In genomic region chr13:29944493-29944892, GRCm38 (mm10) we compare ENCODE assay signal across 19 mouse cellular contexts. TPM values are rescaled to one million over a fixed set of nuclear protein-coding genes. Genes with fewer than 3 reads are reported as not detected.
DNase-seq lines count a peak whose midpoint lies in the region; ATAC-seq and TF ChIP-seq lines count a peak whose summit lies in the region.
"Had no signal": no experiment of that assay in that cellular context is flagged by ENCODE, and none has a peak within 500 bp of the region (broad histone marks: within the 10 kb centered on the region; RNA-seq: fewer than 3 reads in every experiment).

No protein-coding gene starts in this region.

- peak; percentile 19 for DNase-seq in hindbrain, postnatal 0 days (ENCODE audit: low spot score)
- peak; percentile 36 to 46 for DNase-seq in kidney, postnatal 25 days
- DNase-seq in heart, adult 18-20 months, result no peak
- no peak for DNase-seq in left cerebral cortex, postnatal 14 days (ENCODE audit: low spot score in 2 of 2)
- DNase-seq: adrenal gland, adult 2 months; B cell, adult 2 months; cerebellum, adult 11-12 months; gastrocnemius, adult 2 months; heart, postnatal 10 days; layer of hippocampus, postnatal 36 days; right cerebral cortex, adult 18-20 months; thymus, postnatal 25 days had no signal

- H3K27ac ChIP-seq in hindbrain, postnatal 0 days, result no peak overlapping the region
- no peak overlapping the region for H3K27ac ChIP-seq in hindbrain, embryonic 12.5 days
- no peak overlapping the region for H3K27ac ChIP-seq in neural tube, embryonic 13.5 days (replicated peaks)
- no peak overlapping the region for H3K27ac ChIP-seq in neural tube, embryonic 15.5 days (replicated peaks)
- H3K27ac ChIP-seq: hindbrain, embryonic 15.5 days; lung, embryonic 15.5 days; stomach, postnatal 0 days had no signal

- no peak overlapping the region for H3K4me3 ChIP-seq in hindbrain, postnatal 0 days (ENCODE audit: low read length)
- H3K4me3 ChIP-seq in hindbrain, embryonic 12.5 days, result no peak overlapping the region
- H3K4me3 ChIP-seq in neural tube, embryonic 13.5 days, result no peak overlapping the region
- H3K4me3 ChIP-seq in neural tube, embryonic 15.5 days (replicated peaks), result no peak overlapping the region
- H3K4me3 ChIP-seq: gastrocnemius, adult 2 months; hindbrain, embryonic 15.5 days; lung, embryonic 15.5 days; megakaryocyte, embryonic 14.5 days had no signal

- 0 out of 2 replicates have a peak, but pooled peaks have one; percentile 48 for ATAC-seq in hindbrain, postnatal 0 days
- no peak for ATAC-seq in hindbrain, embryonic 12.5 days (ENCODE audit: low FRiP score)
- ATAC-seq in neural tube, embryonic 13.5 days (ENCODE audit: low read depth), result 0 out of 2 replicates have a peak, but pooled peaks have one; percentile 27
- no peak for ATAC-seq in neural tube, embryonic 15.5 days (ENCODE audit: low FRiP score)

- intact Hi-C loops in left cerebral cortex, postnatal 14 days (cut with DNase I), result no loop called here

- no peak overlapping the region for H3K9ac ChIP-seq in hindbrain, postnatal 0 days (replicated peaks; ENCODE audit: low read length)
- H3K9ac ChIP-seq in hindbrain, embryonic 12.5 days, result no peak overlapping the region
- H3K9ac ChIP-seq in neural tube, embryonic 13.5 days, result no peak overlapping the region
- H3K9ac ChIP-seq in neural tube, embryonic 15.5 days (replicated peaks), result no peak overlapping the region
- H3K9ac ChIP-seq: hindbrain, embryonic 15.5 days; lung, embryonic 15.5 days had no signal

- H3K36me3 ChIP-seq in hindbrain, postnatal 0 days (ENCODE audit: insufficient read depth, low read length), result no peaks in the 10 kb centered on the region
- H3K36me3 ChIP-seq in hindbrain, embryonic 12.5 days, result 0 out of 2 replicates have a peak, but pooled peaks cover 5% of the 10 kb centered on the region
- no peaks in the 10 kb centered on the region for H3K36me3 ChIP-seq in neural tube, embryonic 13.5 days
- no peaks in the 10 kb centered on the region for H3K36me3 ChIP-seq in neural tube, embryonic 15.5 days
- H3K36me3 ChIP-seq: hindbrain, embryonic 15.5 days had no signal

- H3K4me2 ChIP-seq in hindbrain, postnatal 0 days (ENCODE audit: low read depth, low read length), result no peak overlapping the region
- no peak overlapping the region for H3K4me2 ChIP-seq in hindbrain, embryonic 12.5 days (replicated peaks)
- no peak overlapping the region for H3K4me2 ChIP-seq in neural tube, embryonic 13.5 days
- H3K4me2 ChIP-seq in neural tube, embryonic 15.5 days, result no peak overlapping the region
- H3K4me2 ChIP-seq: hindbrain, embryonic 15.5 days; lung, embryonic 15.5 days had no signal

- no peaks in the 10 kb centered on the region for H3K4me1 ChIP-seq in hindbrain, postnatal 0 days (ENCODE audit: insufficient read depth, low read length)
- 0 out of 2 replicates have a peak, but pooled peaks cover 2% of the 10 kb centered on the region for H3K4me1 ChIP-seq in hindbrain, embryonic 12.5 days
- no peaks in the 10 kb centered on the region for H3K4me1 ChIP-seq in neural tube, embryonic 13.5 days (replicated peaks)
- H3K4me1 ChIP-seq in neural tube, embryonic 15.5 days, result no peaks in the 10 kb centered on the region

- H3K9me3 ChIP-seq in hindbrain, postnatal 0 days (ENCODE audit: low read length), result no peaks in the 10 kb centered on the region
- H3K9me3 ChIP-seq in hindbrain, embryonic 12.5 days (replicated peaks), result no peaks in the 10 kb centered on the region
- no peaks in the 10 kb centered on the region for H3K9me3 ChIP-seq in neural tube, embryonic 13.5 days
- no peaks in the 10 kb centered on the region for H3K9me3 ChIP-seq in neural tube, embryonic 15.5 days (replicated peaks)
- H3K9me3 ChIP-seq: hindbrain, embryonic 15.5 days; lung, embryonic 15.5 days; megakaryocyte, embryonic 14.5 days had no signal

- no peaks in the 10 kb centered on the region for H3K27me3 ChIP-seq in hindbrain, postnatal 0 days (ENCODE audit: insufficient read depth, low read length)
- H3K27me3 ChIP-seq in hindbrain, embryonic 12.5 days, result no peaks in the 10 kb centered on the region
- no peaks in the 10 kb centered on the region for H3K27me3 ChIP-seq in neural tube, embryonic 13.5 days
- H3K27me3 ChIP-seq in neural tube, embryonic 15.5 days (replicated peaks), result no peaks in the 10 kb centered on the region
- H3K27me3 ChIP-seq: hindbrain, embryonic 15.5 days; lung, embryonic 15.5 days; megakaryocyte, embryonic 14.5 days had no signal

- no peak for TF ChIP-seq CTCF in hindbrain, postnatal 0 days (IDR thresholded peaks at IDR 0.05; ENCODE audit: low read depth)

- 65% methylated on average over 8 of the region's 8 CpGs for WGBS in hindbrain, postnatal 0 days
- 82% methylated on average over 8 of the region's 8 CpGs for WGBS in hindbrain, embryonic 12.5 days
- WGBS in neural tube, embryonic 13.5 days, result 77% methylated on average over 8 of the region's 8 CpGs
- 71% methylated on average over 8 of the region's 8 CpGs for WGBS in neural tube, embryonic 15.5 days

RNA-seq across cellular contexts. Expression of gene E2f3, which starts 41.4 kb away (rescaled TPM):
- total RNA-seq in hindbrain, postnatal 0 days (2014; rRNA removed), result 9.5 and 12.4 TPM in 2 replicates
- 3.5 and 3.8 TPM in 2 replicates for polyA plus RNA-seq in hindbrain, postnatal 0 days (2015; fragmentation: Nextera tagmentation; extraction: Ambion mirVana)
- polyA plus RNA-seq in hindbrain, embryonic 12.5 days (2016; fragmentation: Nextera tagmentation; extraction: Ambion mirVana), result 13.6 and 14.6 TPM in 2 replicates
- polyA plus RNA-seq in neural tube, embryonic 13.5 days (2015; fragmentation: Nextera tagmentation; extraction: Ambion mirVana), result 4.9 and 5.1 TPM in 2 replicates
- 4.3 and 5.6 TPM in 2 replicates for polyA plus RNA-seq in neural tube, embryonic 15.5 days (2015; fragmentation: Nextera tagmentation; extraction: Ambion mirVana)
- total RNA-seq in heart, adult 18-20 months (2021), result 1 to 10 TPM; 5.5 to 7.2 TPM
- 10 to 100 TPM; 18.7 to 19.2 TPM for total RNA-seq in left cerebral cortex, postnatal 14 days (2021)

Comparison
In these comparisons a context has a peak if more than half of its experiments do, and no peak if none do; other contexts are left out.
1. ATAC-seq: peak in hindbrain, postnatal 0 days (single experiment) and neural tube, embryonic 13.5 days (single experiment); none in hindbrain, embryonic 12.5 days (single experiment) and neural tube, embryonic 15.5 days (single experiment).
2. DNase-seq: peak in hindbrain, postnatal 0 days (single experiment) and kidney, postnatal 25 days (2 of 2); none in heart, adult 18-20 months (0 of 2) and left cerebral cortex, postnatal 14 days (0 of 2).